Mouse (Mus musculus): ENCODE data around the gene Nup43. TPM values are rescaled to one million over a fixed set of nuclear protein-coding genes. Genes with fewer than 3 reads are reported as not detected.

Gene Nup43
- total and polyA plus RNA-seq, 3 experiments: 52.9 to 64.7 TPM; not detected in 1

DNA sequence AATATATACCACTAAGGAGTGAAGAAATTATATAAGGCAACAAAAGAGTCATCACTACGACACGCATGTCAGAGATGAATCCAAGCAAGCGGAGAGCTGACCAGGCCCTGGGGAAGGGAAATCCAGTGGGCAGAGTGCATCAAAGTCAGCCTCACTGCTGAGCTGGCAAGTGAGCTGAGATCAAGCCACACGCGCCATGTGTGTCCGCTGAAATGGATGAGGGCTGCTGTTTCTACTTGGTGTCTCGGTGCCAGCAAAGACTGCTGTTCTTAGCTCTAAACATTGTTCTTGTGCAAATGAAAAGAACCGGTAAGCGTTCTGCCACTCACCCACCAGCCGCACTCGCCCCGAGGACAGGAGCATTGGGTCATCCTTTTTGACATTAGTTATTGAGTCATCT lies 26.9 kb upstream of the Nup43 start:
- Histone ChIP-seq H3K4me1 (ENCODE audit: control insufficient read depth in 1 of 2, insufficient read depth in 2 of 2, low read length in 2 of 2) (no peaks in the 10 kb centered on the region), H3K9ac (ENCODE audit: control insufficient read depth, low read depth, low read length, poor library complexity, severe bottlenecking) (no peak overlapping the region), H3K36me3 (ENCODE audit: control insufficient read depth in 1 of 2, insufficient read depth in 2 of 2, low read length in 2 of 2) (peaks cover 0 to 31% of the 10 kb centered on the region in 2 experiments; a peak in 2 of 4 replicates), H3K27ac (ENCODE audit: control insufficient read depth, low read depth, low read length) (no peak overlapping the region), H3K4me3 (ENCODE audit: control insufficient read depth in 1 of 2, insufficient read depth in 1 of 2, low read depth in 2 of 2, low read length in 2 of 2) (no peak overlapping the region), H3K27me3 (ENCODE audit: control insufficient read depth in 1 of 2, insufficient read depth in 2 of 2, low read length in 2 of 2) (no peaks in the 10 kb centered on the region), H3K9me3 (replicated peaks; ENCODE audit: insufficient read depth, low read length) (no peaks in the 10 kb centered on the region), H3K79me2 (ENCODE audit: control insufficient read depth, insufficient read depth, low read length, poor library complexity) (peaks cover 2% of the 10 kb centered on the region; the same call in 1 of the 2 replicates)
- no peak for DNase-seq (ENCODE audit: low read depth, low spot score)
- TF ChIP-seq MYC (IDR thresholded peaks at IDR 0.05; ENCODE audit: low read depth, low read length): no peak
- no peak for TF ChIP-seq ETS1 (IDR thresholded peaks at IDR 0.05; ENCODE audit: low read depth, low read length)
- TF ChIP-seq POLR2AphosphoS2 (IDR thresholded peaks at IDR 0.05; ENCODE audit: low read length): no peak
- no peak for TF ChIP-seq MXI1 (IDR thresholded peaks at IDR 0.05; ENCODE audit: low read depth, low read length)
- no peak for TF ChIP-seq CHD1 (IDR thresholded peaks at IDR 0.05; ENCODE audit: low read depth, low read length)
- no peak for TF ChIP-seq TBP (IDR thresholded peaks at IDR 0.05; ENCODE audit: low read depth, low read length)
- TF ChIP-seq BHLHE40 (IDR thresholded peaks at IDR 0.05; ENCODE audit: borderline replicate concordance, low read depth, low read length): no peak
- no peak for TF ChIP-seq MYB (IDR thresholded peaks at IDR 0.05; ENCODE audit: low read depth, low read length)
- no peak for TF ChIP-seq JUND (IDR thresholded peaks at IDR 0.05; ENCODE audit: low read depth, low read length)
- TF ChIP-seq E2F4 (IDR thresholded peaks at IDR 0.05; ENCODE audit: borderline replicate concordance, low read depth, low read length): no peak
- no peak for TF ChIP-seq GABPA (IDR thresholded peaks at IDR 0.05; ENCODE audit: low read depth, low read length)
- no peak for TF ChIP-seq SMC3 (IDR thresholded peaks at IDR 0.05; ENCODE audit: low read depth, low read length)
- no peak for TF ChIP-seq EP300 (IDR thresholded peaks at IDR 0.05; ENCODE audit: low read depth in 1 of 2, low read length in 2 of 2)
- TF ChIP-seq GATA1 (IDR thresholded peaks at IDR 0.05; ENCODE audit: low read depth, low read length): no peak
- no peak for TF ChIP-seq ZC3H11A (IDR thresholded peaks at IDR 0.05; ENCODE audit: low read depth, low read length)
- TF ChIP-seq HCFC1 (IDR thresholded peaks at IDR 0.05; ENCODE audit: low read depth, low read length): no peak
- TF ChIP-seq MEF2A (IDR thresholded peaks at IDR 0.05; ENCODE audit: extremely low read depth, insufficient replicate concordance, low read depth, low read length, poor library complexity, severe bottlenecking): no peak
- TF ChIP-seq NRF1 (IDR thresholded peaks at IDR 0.05; ENCODE audit: insufficient read depth, low read depth, low read length, poor library complexity, severe bottlenecking): no peak
- no peak for TF ChIP-seq ZNF384 (IDR thresholded peaks at IDR 0.05; ENCODE audit: low read depth, low read length)

DNA sequence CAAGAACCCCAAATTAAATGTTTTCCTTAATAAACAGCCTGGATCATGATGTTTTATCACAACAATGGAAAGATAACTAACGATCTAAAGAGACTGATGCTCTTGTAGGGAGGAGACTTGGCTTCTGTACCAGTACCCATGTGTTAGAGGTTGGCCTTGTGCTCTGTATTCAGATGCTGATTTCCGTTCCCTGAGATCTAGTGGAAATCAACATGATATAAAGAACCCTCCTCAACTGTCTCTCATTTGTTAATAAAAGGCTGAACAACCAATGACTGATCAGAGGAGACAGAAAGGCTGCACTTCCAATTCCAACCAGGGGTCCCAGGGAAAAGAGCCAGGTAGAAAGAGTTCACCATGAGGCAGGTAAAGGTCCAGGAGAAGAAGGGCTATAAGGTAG lies 21.4 kb upstream of the Nup43 start:
- peaks cover 8% of the 10 kb centered on the region for H3K79me2 ChIP-seq (ENCODE audit: control insufficient read depth, insufficient read depth, low read length, poor library complexity)
- no peak for DNase-seq (ENCODE audit: low read depth, low spot score)
- peaks cover 0 to 33% of the 10 kb centered on the region in 2 experiments; a peak in 2 of 4 replicates for H3K36me3 ChIP-seq (ENCODE audit: control insufficient read depth in 1 of 2, insufficient read depth in 2 of 2, low read length in 2 of 2)
- TF ChIP-seq CTCF (IDR thresholded peaks at IDR 0.05 in 2 of 3, conservative IDR thresholded peaks at IDR 0.05 in 1 of 3; ENCODE audit: control insufficient read depth in 1 of 3, insufficient read depth in 1 of 3, low read depth in 2 of 3, low read length in 3 of 3, poor library complexity in 1 of 3, severe bottlenecking in 1 of 3): no peak
- no peak for TF ChIP-seq E2F4 (IDR thresholded peaks at IDR 0.05; ENCODE audit: borderline replicate concordance, low read depth, low read length)
- no peak for TF ChIP-seq USF2 (IDR thresholded peaks at IDR 0.05; ENCODE audit: borderline replicate concordance in 1 of 2, insufficient read depth in 1 of 2, low read depth in 1 of 2, low read length in 2 of 2)
- TF ChIP-seq ZMIZ1 (IDR thresholded peaks at IDR 0.05; ENCODE audit: low read depth, low read length): no peak
- no peak for TF ChIP-seq MAX (IDR thresholded peaks at IDR 0.05; ENCODE audit: low read length)
- no peak for TF ChIP-seq UBTF (IDR thresholded peaks at IDR 0.05; ENCODE audit: borderline replicate concordance, insufficient read depth, low read depth, low read length)
- no peak for TF ChIP-seq POLR2A (IDR thresholded peaks at IDR 0.05; ENCODE audit: control insufficient read depth in 1 of 2, insufficient read depth in 1 of 2, low read depth in 1 of 2, low read length in 2 of 2, poor library complexity in 1 of 2)
- TF ChIP-seq RCOR1 (IDR thresholded peaks at IDR 0.05; ENCODE audit: low read depth, low read length): no peak
- no peak for TF ChIP-seq RAD21 (IDR thresholded peaks at IDR 0.05; ENCODE audit: low read depth, low read length)
- no peak for TF ChIP-seq BHLHE40 (IDR thresholded peaks at IDR 0.05; ENCODE audit: borderline replicate concordance, low read depth, low read length)
- no peak for TF ChIP-seq TBP (IDR thresholded peaks at IDR 0.05; ENCODE audit: low read depth, low read length)
- H3K4me3 ChIP-seq (ENCODE audit: control insufficient read depth in 1 of 2, insufficient read depth in 1 of 2, low read depth in 2 of 2, low read length in 2 of 2): no peak overlapping the region
- H3K9me3 ChIP-seq (replicated peaks; ENCODE audit: insufficient read depth, low read length): no peaks in the 10 kb centered on the region
- H3K27me3 ChIP-seq (ENCODE audit: control insufficient read depth in 1 of 2, insufficient read depth in 2 of 2, low read length in 2 of 2): no peaks in the 10 kb centered on the region
- H3K9ac ChIP-seq (ENCODE audit: control insufficient read depth, low read depth, low read length, poor library complexity, severe bottlenecking): no peak overlapping the region
- no peak overlapping the region for H3K27ac ChIP-seq (ENCODE audit: control insufficient read depth, low read depth, low read length)
- no peaks in the 10 kb centered on the region for H3K4me1 ChIP-seq (ENCODE audit: control insufficient read depth in 1 of 2, insufficient read depth in 2 of 2, low read length in 2 of 2)
